Mouse (Mus musculus): ENCODE data around the gene Fnip2.

DNA sequence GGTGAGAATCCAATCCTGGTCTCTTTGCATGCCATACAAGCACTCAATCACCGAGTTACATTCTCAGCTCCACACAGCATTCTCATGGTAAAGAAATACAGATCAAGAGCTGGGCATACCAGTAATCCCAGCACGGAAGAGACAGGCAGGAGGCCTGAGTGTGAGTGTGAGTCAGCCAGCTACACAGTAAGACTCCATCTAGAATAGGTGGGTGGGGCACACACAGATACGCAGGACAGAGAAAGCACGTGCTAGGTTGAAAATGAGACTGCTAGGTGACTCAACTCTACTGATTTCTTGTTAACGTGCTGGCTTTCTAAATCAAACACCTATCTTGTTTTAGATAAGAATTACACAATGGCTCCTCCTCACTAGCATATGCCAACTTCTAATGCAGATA is 77.5 kb downstream of the Fnip2 start:
- no peak for TF ChIP-seq ELF1 (IDR thresholded peaks at IDR 0.05; ENCODE audit: low read depth, low read length)
- TF ChIP-seq MAZ (IDR thresholded peaks at IDR 0.05; ENCODE audit: low read depth, low read length) = no peak
- no peak for TF ChIP-seq EP300 (IDR thresholded peaks at IDR 0.05; ENCODE audit: low read length)
- no peak for TF ChIP-seq CTCF (conservative IDR thresholded peaks at IDR 0.05 in 1 of 2, IDR thresholded peaks at IDR 0.05 in 1 of 2; ENCODE audit: low read depth in 2 of 2, low read length in 2 of 2)
- no peak for TF ChIP-seq SIN3A (IDR thresholded peaks at IDR 0.05; ENCODE audit: low read length)
- no peak for TF ChIP-seq MAX (IDR thresholded peaks at IDR 0.05; ENCODE audit: low read length)
- TF ChIP-seq USF2 (conservative IDR thresholded peaks at IDR 0.05; ENCODE audit: low read depth, low read length) = no peak
- TF ChIP-seq ETS1 (conservative IDR thresholded peaks at IDR 0.05; ENCODE audit: low read depth, low read length) = no peak

Measured in CH12.LX (cell line).